ENCODE assay signal across 37 mouse cellular contexts in genomic region chr3:138238046-138238445, GRCm38 (mm10). TPM values are rescaled to one million over a fixed set of nuclear protein-coding genes. Genes with fewer than 3 reads are reported as not detected.
A peak's percentile ranks its signal among the peaks of the same experiment; 100 is the strongest.
DNase-seq lines count a peak whose midpoint lies in the region; ATAC-seq and TF ChIP-seq lines count a peak whose summit lies in the region.
"Had no signal": no experiment of that assay in that cellular context is flagged by ENCODE, and none has a peak within 500 bp of the region (broad histone marks: within the 10 kb centered on the region; RNA-seq: fewer than 3 reads in every experiment).

No protein-coding gene starts in this region.

- no peaks in the 10 kb centered on the region for H3K27me3 ChIP-seq in heart, embryonic 10.5 days (ENCODE audit: insufficient read depth, poor library complexity, severe bottlenecking)
- no peaks in the 10 kb centered on the region for H3K27me3 ChIP-seq in intestine, embryonic 16.5 days (replicated peaks; ENCODE audit: control insufficient read depth, insufficient read depth, low read length)
- no peaks in the 10 kb centered on the region for H3K27me3 ChIP-seq in stomach, postnatal 0 days (ENCODE audit: control insufficient read depth, insufficient read depth, low read length)
- H3K27me3 ChIP-seq: embryonic facial prominence, embryonic 12.5 days; forebrain, embryonic 15.5 days; hindbrain, embryonic 12.5 days had no signal

- H3K4me1 ChIP-seq in heart, embryonic 10.5 days: no peaks in the 10 kb centered on the region
- H3K4me1 ChIP-seq in intestine, embryonic 16.5 days (ENCODE audit: control insufficient read depth, insufficient read depth, low read length): peaks cover 10% of the 10 kb centered on the region; the same call in 1 of the 2 replicates
- no peaks in the 10 kb centered on the region for H3K4me1 ChIP-seq in stomach, postnatal 0 days (replicated peaks; ENCODE audit: control insufficient read depth, insufficient read depth)
- H3K4me1 ChIP-seq: embryonic facial prominence, embryonic 12.5 days; forebrain, embryonic 10.5 days; hindbrain, embryonic 12.5 days had no signal

- H3K4me3 ChIP-seq in heart, embryonic 10.5 days: no peak overlapping the region
- H3K4me3 ChIP-seq in intestine, embryonic 16.5 days (ENCODE audit: low read length): no peak overlapping the region
- no peak overlapping the region for H3K4me3 ChIP-seq in stomach, postnatal 0 days (ENCODE audit: low read depth, low read length)
- H3K4me3 ChIP-seq: embryonic facial prominence, embryonic 12.5 days; forebrain, embryonic 10.5 days; forebrain, embryonic 15.5 days; gastrocnemius, adult 2 months; hindbrain, embryonic 12.5 days; limb, embryonic 10.5 days; limb, embryonic 15.5 days had no signal

- no peak overlapping the region for H3K27ac ChIP-seq in heart, embryonic 10.5 days
- peak overlapping the region; percentile 19; the same call in 1 of the 2 replicates for H3K27ac ChIP-seq in intestine, embryonic 16.5 days (ENCODE audit: low read length)
- H3K27ac ChIP-seq in stomach, postnatal 0 days (replicated peaks): no peak overlapping the region
- H3K27ac ChIP-seq: embryonic facial prominence, embryonic 12.5 days; forebrain, embryonic 10.5 days; forebrain, embryonic 15.5 days; gastrocnemius, adult 2 months; hindbrain, embryonic 12.5 days; kidney, postnatal 0 days; limb, embryonic 10.5 days; limb, embryonic 15.5 days had no signal

- peak; percentile 63 for ATAC-seq in intestine, embryonic 16.5 days
- ATAC-seq in stomach, postnatal 0 days (ENCODE audit: low FRiP score, low TSS enrichment): peak; percentile 92
- ATAC-seq: forebrain, embryonic 15.5 days had no signal

- no peaks in the 10 kb centered on the region for H3K9me3 ChIP-seq in heart, embryonic 10.5 days
- no peaks in the 10 kb centered on the region for H3K9me3 ChIP-seq in intestine, embryonic 16.5 days (ENCODE audit: control insufficient read depth, low read length)
- no peaks in the 10 kb centered on the region for H3K9me3 ChIP-seq in stomach, postnatal 0 days (ENCODE audit: control insufficient read depth, low read length)
- H3K9me3 ChIP-seq: embryonic facial prominence, embryonic 12.5 days; forebrain, embryonic 10.5 days; forebrain, embryonic 15.5 days; hindbrain, embryonic 12.5 days; limb, embryonic 10.5 days; limb, embryonic 15.5 days had no signal

- no peak overlapping the region for H3K9ac ChIP-seq in intestine, embryonic 16.5 days (ENCODE audit: low read depth, low read length)
- H3K9ac ChIP-seq in stomach, postnatal 0 days (ENCODE audit: low read length): no peak overlapping the region
- H3K9ac ChIP-seq: embryonic facial prominence, embryonic 12.5 days; forebrain, embryonic 15.5 days; hindbrain, embryonic 12.5 days; limb, embryonic 15.5 days had no signal

- no peak for TF ChIP-seq EP300 in stomach, postnatal 0 days (optimal IDR thresholded peaks at IDR 0.05)

- 77% methylated on average over 10 of the region's 10 CpGs for WGBS in heart, embryonic 10.5 days
- WGBS in intestine, embryonic 16.5 days: 72% methylated on average over 10 of the region's 10 CpGs
- WGBS in stomach, postnatal 0 days: 65% methylated on average over 10 of the region's 10 CpGs

- no peak for TF ChIP-seq CTCF in stomach, postnatal 0 days (IDR thresholded peaks at IDR 0.05; ENCODE audit: low read depth)

- DNase-seq in heart, embryonic 10.5 days (ENCODE audit: low spot score): peak; percentile 59
- DNase-seq in heart, adult 9 months (ENCODE audit: low spot score in 2 of 2): no peak
- peak; percentile 58 for DNase-seq in 416B (ENCODE audit: low read depth)
- peak; percentile 36 for DNase-seq in stomach, postnatal 0 days (ENCODE audit: low spot score)
- no peak for DNase-seq in right cerebral cortex, postnatal 25 days
- DNase-seq in gastrocnemius, postnatal 4 days (ENCODE audit: low spot score in 2 of 2): no peak
- DNase-seq: adrenal gland, postnatal 14 days; cerebellum, adult 11 months; cerebellum, adult 9-10 months; cerebellum, postnatal 36 days; embryo, embryonic 11 days; gastrocnemius, adult 2 months; gastrocnemius, postnatal 36 days; heart, postnatal 36 days; kidney, adult 8-10 months; kidney, postnatal 4 days; lung, postnatal 36 days; midbrain, embryonic 14.5 days; right cerebral cortex, adult 18-20 months; thymus, postnatal 14 days had no signal

- H3K4me2 ChIP-seq in intestine, embryonic 16.5 days (ENCODE audit: low read depth, low read length): no peak overlapping the region
- H3K4me2 ChIP-seq in stomach, postnatal 0 days (replicated peaks; ENCODE audit: low read depth): no peak overlapping the region
- H3K4me2 ChIP-seq: embryonic facial prominence, embryonic 12.5 days; forebrain, embryonic 15.5 days; heart, embryonic 11.5 days; hindbrain, embryonic 12.5 days; limb, embryonic 15.5 days had no signal

- H3K36me3 ChIP-seq in heart, embryonic 10.5 days: no peaks in the 10 kb centered on the region
- no peaks in the 10 kb centered on the region for H3K36me3 ChIP-seq in intestine, embryonic 16.5 days (ENCODE audit: control insufficient read depth, insufficient read depth, low read length)
- H3K36me3 ChIP-seq in stomach, postnatal 0 days (ENCODE audit: control insufficient read depth, insufficient read depth, low read length): no peaks in the 10 kb centered on the region
- H3K36me3 ChIP-seq: embryonic facial prominence, embryonic 12.5 days; forebrain, embryonic 10.5 days; forebrain, embryonic 15.5 days; hindbrain, embryonic 12.5 days; limb, embryonic 10.5 days; limb, embryonic 15.5 days had no signal

RNA-seq across cellular contexts. Expression of gene Adh7, which starts 20.5 kb away (rescaled TPM):
- 0.19 TPM in 1 of 2 replicates, not detected in the other for polyA plus RNA-seq in heart, embryonic 10.5 days (2016; fragmentation: Nextera tagmentation; extraction: Ambion mirVana)
- 0.18 and 0.24 TPM in 2 replicates for polyA plus RNA-seq in intestine, embryonic 16.5 days (2015; fragmentation: Nextera tagmentation; extraction: Ambion mirVana)
- 31.3 and 43.4 TPM in 2 replicates for polyA plus RNA-seq in stomach, postnatal 0 days (2015; fragmentation: Nextera tagmentation; extraction: Ambion mirVana)
- under 1 TPM; 0.47 to 0.52 TPM for total RNA-seq in gastrocnemius, postnatal 4 days (2021)
- total RNA-seq: megakaryocyte, adult 5-6 weeks; neutrophil, adult 5-6 weeks had no signal
- polyA plus RNA-seq: forebrain, embryonic 10.5 days; heart, embryonic 11.5 days had no signal

RNA-seq across cellular contexts. Expression of gene Adh1, which starts 22.7 kb away (rescaled TPM):
- 0.99 and 1.0 TPM in 2 replicates for polyA plus RNA-seq in heart, embryonic 10.5 days (2016; fragmentation: Nextera tagmentation; extraction: Ambion mirVana)
- polyA plus RNA-seq in intestine, embryonic 16.5 days (2015; fragmentation: Nextera tagmentation; extraction: Ambion mirVana): 734 and 860 TPM in 2 replicates
- 134 and 155 TPM in 2 replicates for polyA plus RNA-seq in stomach, postnatal 0 days (2015; fragmentation: Nextera tagmentation; extraction: Ambion mirVana)
- 10 to 100 TPM; 28.8 to 29.3 TPM for total RNA-seq in gastrocnemius, postnatal 4 days (2021)

RNA-seq across cellular contexts. Expression of gene 4930579F01Rik, which starts 44.4 kb away (rescaled TPM):
- polyA plus RNA-seq in heart, embryonic 10.5 days (2016; fragmentation: Nextera tagmentation; extraction: Ambion mirVana): not detected in 2 replicates
- 0.24 TPM in 1 of 2 replicates, not detected in the other for polyA plus RNA-seq in intestine, embryonic 16.5 days (2015; fragmentation: Nextera tagmentation; extraction: Ambion mirVana)
- polyA plus RNA-seq in stomach, postnatal 0 days (2015; fragmentation: Nextera tagmentation; extraction: Ambion mirVana): 0.11 and 0.22 TPM in 2 replicates
- not detected for total RNA-seq in gastrocnemius, postnatal 4 days (2021)
- total RNA-seq: adrenal gland, postnatal 14 days; gastrocnemius, adult 2 months; gastrocnemius, postnatal 36 days; heart, postnatal 36 days; layer of hippocampus, adult 8-10 months; layer of hippocampus, postnatal 25 days; megakaryocyte, adult 5-6 weeks; neutrophil, adult 5-6 weeks had no signal
- polyA plus RNA-seq: forebrain, embryonic 10.5 days; forebrain, embryonic 15.5 days; frontal cortex, adult 2 months; heart, embryonic 11.5 days; heart, embryonic 16.5 days; hindbrain, embryonic 12.5 days; limb, embryonic 10.5 days; limb, embryonic 15.5 days; liver, embryonic 16.5 days; midbrain, embryonic 14.5 days; neural tube, embryonic 11.5 days had no signal

Comparison
In these comparisons a context has a peak if more than half of its experiments do, and no peak if none do; other contexts are left out.
1. DNase-seq: peak in heart, embryonic 10.5 days (single experiment), 416B (single experiment) and stomach, postnatal 0 days (single experiment); none in heart, adult 9 months (0 of 2), right cerebral cortex, postnatal 25 days (single experiment) and gastrocnemius, postnatal 4 days (0 of 2).
2. RNA of gene Adh7, which starts 20.5 kb away (polyA plus RNA-seq): 31.3 to 43.4 TPM in stomach, postnatal 0 days; 0.18 to 0.24 TPM in intestine, embryonic 16.5 days and 0.19 TPM in heart, embryonic 10.5 days; every median in the first group is over 10 times any median in the second.
3. RNA of gene Adh1, which starts 22.7 kb away (polyA plus RNA-seq): 734 to 860 TPM in intestine, embryonic 16.5 days and 134 to 155 TPM in stomach, postnatal 0 days; 0.99 to 1.0 TPM in heart, embryonic 10.5 days; every median in the first group is over 10 times any median in the second.